Mouse (Mus musculus): ENCODE measurements around the gene Fastkd1. TPM values are rescaled to one million over a fixed set of nuclear protein-coding genes. Genes with fewer than 3 reads are reported as not detected.
"Not testable (repeated sequence)": the region's sequence is repeated elsewhere in the genome, so short reads cannot be mapped to it uniquely, and the experiment has no call there.

The Fastkd1 gene
- polyA plus RNA-seq, 1 experiment from 2014 or later, result 3.3 TPM

- H3K4me1 ChIP-seq (ENCODE audit: control insufficient read depth, low read depth, low read length), result no peaks in the 10 kb centered on the region
- ATAC-seq (ENCODE audit: low read depth), result no peak
- H3K4me3 ChIP-seq (ENCODE audit: low read depth, low read length), result no peak overlapping the region
- no peaks in the 10 kb centered on the region for H3K27me3 ChIP-seq (ENCODE audit: control insufficient read depth, insufficient read depth, low read depth, low read length)
- H3K9ac ChIP-seq (ENCODE audit: low read depth, low read length), result no peak overlapping the region
- 49% methylated on average over 6 of the region's 6 CpGs for WGBS (ENCODE audit: insufficient replicate concordance)
- H3K36me3 ChIP-seq (ENCODE audit: control insufficient read depth, insufficient read depth), result no peaks in the 10 kb centered on the region
- no peaks in the 10 kb centered on the region for H3K9me3 ChIP-seq (replicated peaks; ENCODE audit: control insufficient read depth, low read length)
- no peak overlapping the region for H3K27ac ChIP-seq (ENCODE audit: low read length)
- H3K4me2 ChIP-seq (ENCODE audit: low read depth, low read length), result no peak overlapping the region
These were observed 33.3 kb downstream of the Fastkd1 start for GRCm38 (mm10) chr2:69679990-69680389.

GRCm38 (mm10) chr2:69677215-69677614 is 36.1 kb downstream of the Fastkd1 start:
- WGBS (ENCODE audit: insufficient replicate concordance), result 49% methylated on average over 2 of the region's 2 CpGs
- not testable (repeated sequence) for H3K36me3 ChIP-seq (ENCODE audit: control insufficient read depth, insufficient read depth); H3K27ac ChIP-seq (ENCODE audit: low read length); H3K27me3 ChIP-seq (ENCODE audit: control insufficient read depth, insufficient read depth, low read depth, low read length); H3K9me3 ChIP-seq (replicated peaks; ENCODE audit: control insufficient read depth, low read length); H3K4me2 ChIP-seq (ENCODE audit: low read depth, low read length); ATAC-seq (ENCODE audit: low read depth); H3K4me3 ChIP-seq (ENCODE audit: low read depth, low read length); H3K9ac ChIP-seq (ENCODE audit: low read depth, low read length); H3K4me1 ChIP-seq (ENCODE audit: control insufficient read depth, low read depth, low read length)

GRCm38 (mm10) chr2:69676713-69677112 is 36.6 kb downstream of the Fastkd1 start:
- H3K4me2 ChIP-seq (ENCODE audit: low read depth, low read length), result no peak overlapping the region
- no peaks in the 10 kb centered on the region for H3K9me3 ChIP-seq (replicated peaks; ENCODE audit: control insufficient read depth, low read length)
- no peaks in the 10 kb centered on the region for H3K36me3 ChIP-seq (ENCODE audit: control insufficient read depth, insufficient read depth)
- H3K4me1 ChIP-seq (ENCODE audit: control insufficient read depth, low read depth, low read length), result no peaks in the 10 kb centered on the region
- no peak overlapping the region for H3K27ac ChIP-seq (ENCODE audit: low read length)
- WGBS (ENCODE audit: insufficient replicate concordance), result 24% methylated on average over 2 of the region's 2 CpGs
- no peaks in the 10 kb centered on the region for H3K27me3 ChIP-seq (ENCODE audit: control insufficient read depth, insufficient read depth, low read depth, low read length)
- no peak for ATAC-seq (ENCODE audit: low read depth)
- no peak overlapping the region for H3K4me3 ChIP-seq (ENCODE audit: low read depth, low read length)
- no peak overlapping the region for H3K9ac ChIP-seq (ENCODE audit: low read depth, low read length)

- WGBS (ENCODE audit: insufficient replicate concordance), result 80% methylated on average over 9 of the region's 9 CpGs
- H3K27me3 ChIP-seq (ENCODE audit: control insufficient read depth, insufficient read depth, low read depth, low read length), result no peaks in the 10 kb centered on the region
- no peak overlapping the region for H3K4me2 ChIP-seq (ENCODE audit: low read depth, low read length)
- H3K4me3 ChIP-seq (ENCODE audit: low read depth, low read length), result no peak overlapping the region
- H3K9me3 ChIP-seq (replicated peaks; ENCODE audit: control insufficient read depth, low read length), result no peaks in the 10 kb centered on the region
- no peaks in the 10 kb centered on the region for H3K4me1 ChIP-seq (ENCODE audit: control insufficient read depth, low read depth, low read length)
- H3K9ac ChIP-seq (ENCODE audit: low read depth, low read length), result no peak overlapping the region
- no peak overlapping the region for H3K27ac ChIP-seq (ENCODE audit: low read length)
- no peaks in the 10 kb centered on the region for H3K36me3 ChIP-seq (ENCODE audit: control insufficient read depth, insufficient read depth)
- no peak for ATAC-seq (ENCODE audit: low read depth)
These were observed 38.0 kb downstream of the Fastkd1 start for GRCm38 (mm10) chr2:69675266-69675665.

GRCm38 (mm10) chr2:69673723-69674122 is 39.6 kb downstream of the Fastkd1 start:
- H3K27ac ChIP-seq (ENCODE audit: low read length), result no peak overlapping the region
- H3K4me3 ChIP-seq (ENCODE audit: low read depth, low read length), result no peak overlapping the region
- no peaks in the 10 kb centered on the region for H3K36me3 ChIP-seq (ENCODE audit: control insufficient read depth, insufficient read depth)
- no peaks in the 10 kb centered on the region for H3K9me3 ChIP-seq (replicated peaks; ENCODE audit: control insufficient read depth, low read length)
- H3K9ac ChIP-seq (ENCODE audit: low read depth, low read length), result no peak overlapping the region
- H3K27me3 ChIP-seq (ENCODE audit: control insufficient read depth, insufficient read depth, low read depth, low read length), result no peaks in the 10 kb centered on the region
- H3K4me2 ChIP-seq (ENCODE audit: low read depth, low read length), result no peak overlapping the region
- no peaks in the 10 kb centered on the region for H3K4me1 ChIP-seq (ENCODE audit: control insufficient read depth, low read depth, low read length)
- ATAC-seq (ENCODE audit: low read depth), result no peak
- 59% methylated on average over 5 of the region's 5 CpGs for WGBS (ENCODE audit: insufficient replicate concordance)

GRCm38 (mm10) chr2:69669853-69670252 is 43.5 kb downstream of the Fastkd1 start, which contains the start of gene Klhl41:
TSS of gene Klhl41 (plus strand) at chr2:69670120.
- Histone ChIP-seq H3K27me3 (ENCODE audit: control insufficient read depth, insufficient read depth, low read depth, low read length) (no peaks in the 10 kb centered on the region), H3K27ac (ENCODE audit: low read length) (no peak within 1 kb of the TSS), H3K4me3 (ENCODE audit: low read depth, low read length) (no peak within 1 kb of the TSS), H3K36me3 (ENCODE audit: control insufficient read depth, insufficient read depth) (no peaks in the 10 kb centered on the region), H3K9ac (ENCODE audit: low read depth, low read length) (no peak within 1 kb of the TSS), H3K9me3 (replicated peaks; ENCODE audit: control insufficient read depth, low read length) (no peaks in the 10 kb centered on the region), H3K4me1 (ENCODE audit: control insufficient read depth, low read depth, low read length) (no peaks in the 10 kb centered on the region), H3K4me2 (ENCODE audit: low read depth, low read length) (no peak within 1 kb of the TSS)
- ATAC-seq (ENCODE audit: low read depth), result no peak
- WGBS (ENCODE audit: insufficient replicate concordance), result 72% methylated on average over 9 of the region's 9 CpGs

GRCm38 (mm10) chr2:69668414-69668813 is 44.9 kb downstream of the Fastkd1 start:
- Histone ChIP-seq H3K4me2 (ENCODE audit: low read depth, low read length) (no peak overlapping the region), H3K27ac (ENCODE audit: low read length) (no peak overlapping the region), H3K4me3 (ENCODE audit: low read depth, low read length) (no peak overlapping the region), H3K36me3 (ENCODE audit: control insufficient read depth, insufficient read depth) (no peaks in the 10 kb centered on the region), H3K9ac (ENCODE audit: low read depth, low read length) (no peak overlapping the region), H3K27me3 (ENCODE audit: control insufficient read depth, insufficient read depth, low read depth, low read length) (no peaks in the 10 kb centered on the region), H3K4me1 (ENCODE audit: control insufficient read depth, low read depth, low read length) (no peaks in the 10 kb centered on the region), H3K9me3 (replicated peaks; ENCODE audit: control insufficient read depth, low read length) (no peaks in the 10 kb centered on the region)
- WGBS (ENCODE audit: insufficient replicate concordance), result 66% methylated on average over 6 of the region's 6 CpGs
- no peak for ATAC-seq (ENCODE audit: low read depth)

- Histone ChIP-seq H3K4me3 (ENCODE audit: low read depth, low read length) (no peak overlapping the region), H3K4me1 (ENCODE audit: control insufficient read depth, low read depth, low read length) (no peaks in the 10 kb centered on the region), H3K4me2 (ENCODE audit: low read depth, low read length) (no peak overlapping the region), H3K9me3 (replicated peaks; ENCODE audit: control insufficient read depth, low read length) (no peaks in the 10 kb centered on the region), H3K9ac (ENCODE audit: low read depth, low read length) (no peak overlapping the region), H3K36me3 (ENCODE audit: control insufficient read depth, insufficient read depth) (no peaks in the 10 kb centered on the region), H3K27ac (ENCODE audit: low read length) (no peak overlapping the region), H3K27me3 (ENCODE audit: control insufficient read depth, insufficient read depth, low read depth, low read length) (no peaks in the 10 kb centered on the region)
- 75% methylated on average over 4 of the region's 4 CpGs for WGBS (ENCODE audit: insufficient replicate concordance)
- no peak for ATAC-seq (ENCODE audit: low read depth)
These were observed 45.7 kb downstream of the Fastkd1 start for GRCm38 (mm10) chr2:69667656-69668055.

- Histone ChIP-seq H3K9me3 (replicated peaks; ENCODE audit: control insufficient read depth, low read length) (no peaks in the 10 kb centered on the region), H3K4me3 (ENCODE audit: low read depth, low read length) (no peak overlapping the region), H3K36me3 (ENCODE audit: control insufficient read depth, insufficient read depth) (no peaks in the 10 kb centered on the region), H3K27ac (ENCODE audit: low read length) (no peak overlapping the region), H3K4me1 (ENCODE audit: control insufficient read depth, low read depth, low read length) (no peaks in the 10 kb centered on the region), H3K9ac (ENCODE audit: low read depth, low read length) (no peak overlapping the region), H3K4me2 (ENCODE audit: low read depth, low read length) (no peak overlapping the region), H3K27me3 (ENCODE audit: control insufficient read depth, insufficient read depth, low read depth, low read length) (no peaks in the 10 kb centered on the region)
- ATAC-seq (ENCODE audit: low read depth), result no peak
- 61% methylated on average over 13 of the region's 13 CpGs for WGBS (ENCODE audit: insufficient replicate concordance)
These were observed 49.4 kb downstream of the Fastkd1 start for GRCm38 (mm10) chr2:69663827-69664476.

All from liver, embryonic 16.5 days (tissue).